Mouse (Mus musculus): ENCODE results near the gene Gm14137. TPM values are rescaled to one million over a fixed set of nuclear protein-coding genes. Genes with fewer than 3 reads are reported as not detected.

Gm14137 gene
- total RNA-seq, 2 experiments from 2014 or later, result not detected

Other genes starting within 250 kb of the Gm14137 start
- gene Chst14, start 248.0 kb upstream of the Gm14137 start, total RNA-seq (2021), result 1 to 10 TPM; 6.9 to 7.9 TPM
- gene Ccdc32, start 145.1 kb upstream of the Gm14137 start, total RNA-seq (2021), result 10 to 100 TPM; 10.3 to 12.1 TPM
- gene Rpusd2, start 139.7 kb upstream of the Gm14137 start, total RNA-seq (2021), result 1 to 10 TPM; 4.5 to 4.8 TPM
- under 1 TPM; 0.30 to 0.80 TPM for gene Knl1, start 127.4 kb upstream of the Gm14137 start, total RNA-seq (2021)
- gene Rad51, start 61.7 kb upstream of the Gm14137 start, total RNA-seq (2021), result under 1 TPM; 0.60 to 0.64 TPM
- gene Rmdn3, start 17.5 kb upstream of the Gm14137 start, total RNA-seq (2021), result 10 to 100 TPM; 19.4 to 20.4 TPM
- 10 to 100 TPM; 13.1 to 14.1 TPM for gene Gchfr, start 6.7 kb upstream of the Gm14137 start, total RNA-seq (2021)
- 10 to 100 TPM; 13.6 to 15.0 TPM for gene Zfyve19, start 34.1 kb downstream of the Gm14137 start, total RNA-seq (2021)
- 1 to 10 TPM; 7.3 to 7.6 TPM for gene Dnajc17, start 34.3 kb downstream of the Gm14137 start, total RNA-seq (2021)
- not detected for gene Ppp1r14d, start 55.4 kb downstream of the Gm14137 start, total RNA-seq (2021)
- gene Spint1, start 62.9 kb downstream of the Gm14137 start, total RNA-seq (2021), result under 1 TPM in 1 of 2 experiments, not detected in 1; 0.41 TPM
- gene Rhov, start 96.8 kb downstream of the Gm14137 start, total RNA-seq (2021), result not detected
- 10 to 100 TPM; 13.2 to 13.5 TPM for gene Vps18, start 114.2 kb downstream of the Gm14137 start, total RNA-seq (2021)
- gene Dll4, start 151.3 kb downstream of the Gm14137 start, total RNA-seq (2021), result 10 to 100 TPM; 13.3 to 19.6 TPM
- gene Chac1, start 176.7 kb downstream of the Gm14137 start, total RNA-seq (2021), result 1 to 10 TPM; 4.0 to 7.0 TPM

Data from heart, adult 18-20 months (tissue).